Mouse (Mus musculus) lung, embryonic 15.5 days (tissue): Measurements from ENCODE around the gene Prdm2. TPM values are rescaled to one million over a fixed set of nuclear protein-coding genes. Genes with fewer than 3 reads are reported as not detected.

ENCODE experiments used
- ATAC-seq: fragments of 200-750 bp; cut with Nextera tagmentation; 2 replicates; pipeline ENCODE4 v1.8.0; 2017; ENCODE audit warnings: moderate number of reproducible peaks, borderline replicate concordance; ENCODE audit not compliant: low FRiP score, low TSS enrichment; ENCODE audit errors: extremely low read depth
- H3K27ac ChIP-seq: fragments of 300-500 bp; sonication (generic); 2 replicates; pipeline ENCODE4 v1.5.1; 2015; ENCODE audit warnings: moderate library complexity, mild to moderate bottlenecking, inconsistent platforms
- H3K27me3 ChIP-seq: fragments of 300-500 bp; sonication (generic); 2 replicates; pipeline ENCODE4 v1.6.1; 2015; ENCODE audit warnings: inconsistent platforms
- H3K36me3 ChIP-seq: fragments of 300-500 bp; sonication (generic); 2 replicates; pipeline ENCODE4 v1.6.1; 2015; ENCODE audit warnings: inconsistent platforms
- H3K4me1 ChIP-seq: fragments of 300-500 bp; sonication (generic); 2 replicates; pipeline ENCODE4 v1.6.1; 2015; ENCODE audit warnings: inconsistent platforms
- H3K4me2 ChIP-seq: fragments of 300-500 bp; sonication (generic); 2 replicates; pipeline ENCODE4 v1.6.1; 2015; ENCODE audit warnings: inconsistent platforms, mild to moderate bottlenecking, moderate library complexity
- H3K4me3 ChIP-seq: fragments of 300-500 bp; sonication (generic); 2 replicates; pipeline ENCODE4 v1.5.1; 2015; ENCODE audit warnings: mild to moderate bottlenecking, inconsistent platforms
- H3K9ac ChIP-seq: fragments of 300-500 bp; sonication (generic); 2 replicates; pipeline ENCODE4 v1.6.1; 2015; ENCODE audit warnings: inconsistent platforms
- H3K9me3 ChIP-seq: fragments of 300-500 bp; sonication (generic); 2 replicates; pipeline ENCODE4 v1.6.1; 2016; ENCODE audit warnings: inconsistent platforms
- WGBS: fragments of 180-500 bp; shearing (Covaris S2); methylation state at CpG from one replicate; pipeline ENCODE4 v1.1.7; 2015; 5-methylcytosine and 5-hydroxymethylcytosine counted together
- polyA plus RNA-seq: library from polyadenylated mRNA; unstranded; fragments of >200 nt; fragmentation: Nextera tagmentation; extraction: Ambion mirVana; gene quantifications from 2 replicates; pipeline ENCODE4 v1.2.1, GENCODE M21; 2015

Gene Prdm2
- 10.5 and 11.7 TPM in 2 replicates for polyA plus RNA-seq

DNA sequence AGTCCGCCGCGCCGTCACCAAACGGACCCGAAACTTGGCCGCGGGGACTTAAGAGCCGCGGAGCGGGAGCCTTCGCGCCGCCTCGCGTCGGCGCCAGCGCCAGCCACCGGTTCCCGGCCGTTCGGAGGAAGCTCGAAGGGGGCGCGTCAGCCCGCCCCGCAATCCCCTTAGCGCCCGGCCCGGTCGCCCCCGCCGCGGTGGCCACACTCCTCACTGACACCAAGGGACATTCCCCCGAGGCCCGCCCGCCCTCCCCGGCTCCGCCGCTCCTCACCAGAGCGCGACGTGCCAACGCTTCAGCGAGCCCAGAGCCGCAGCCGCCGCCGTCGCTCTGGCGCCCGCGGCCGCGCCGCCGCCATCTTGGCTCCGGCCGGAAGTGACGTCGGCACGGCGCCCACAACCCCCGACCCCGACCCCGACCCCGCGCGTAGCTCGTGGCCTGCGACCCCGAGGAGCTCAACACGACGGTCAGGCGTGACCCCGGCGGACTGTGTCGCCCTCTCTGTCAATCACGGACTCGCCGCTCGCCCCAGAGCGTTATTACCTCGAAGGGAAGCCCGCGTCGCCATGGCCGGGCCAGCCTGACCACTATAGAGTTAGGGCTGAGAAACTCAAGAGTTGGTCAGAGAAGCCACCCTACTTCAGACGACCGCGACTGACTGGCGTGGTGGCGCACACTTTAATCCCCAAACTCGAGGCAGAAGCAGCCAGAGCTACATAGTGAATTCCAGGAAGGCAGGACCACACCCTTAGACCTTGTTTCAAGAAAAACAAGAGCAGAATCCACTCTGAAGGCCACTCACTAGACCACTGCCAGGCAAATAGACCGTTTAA, at the start of gene Prdm2:
Gene Prdm2, minus strand, starts transcription at position 655 of the 834 bp plus-strand sequence.
- WGBS, result 2% methylated on average over 87 of the region's 96 CpGs
- peaks cover 5% of the 10 kb centered on the region for H3K4me1 ChIP-seq
- peak within 1 kb of the TSS; percentile 84 for H3K4me2 ChIP-seq
- peak; percentile 86 for ATAC-seq
- H3K27me3 ChIP-seq, result no peaks in the 10 kb centered on the region
- peak within 1 kb of the TSS; percentile 77 for H3K4me3 ChIP-seq
- peak within 1 kb of the TSS; percentile 80 for H3K9ac ChIP-seq
- H3K27ac ChIP-seq, result peak within 1 kb of the TSS; percentile 69
- H3K36me3 ChIP-seq, result no peaks in the 10 kb centered on the region
- H3K9me3 ChIP-seq, result no peaks in the 10 kb centered on the region

DNA sequence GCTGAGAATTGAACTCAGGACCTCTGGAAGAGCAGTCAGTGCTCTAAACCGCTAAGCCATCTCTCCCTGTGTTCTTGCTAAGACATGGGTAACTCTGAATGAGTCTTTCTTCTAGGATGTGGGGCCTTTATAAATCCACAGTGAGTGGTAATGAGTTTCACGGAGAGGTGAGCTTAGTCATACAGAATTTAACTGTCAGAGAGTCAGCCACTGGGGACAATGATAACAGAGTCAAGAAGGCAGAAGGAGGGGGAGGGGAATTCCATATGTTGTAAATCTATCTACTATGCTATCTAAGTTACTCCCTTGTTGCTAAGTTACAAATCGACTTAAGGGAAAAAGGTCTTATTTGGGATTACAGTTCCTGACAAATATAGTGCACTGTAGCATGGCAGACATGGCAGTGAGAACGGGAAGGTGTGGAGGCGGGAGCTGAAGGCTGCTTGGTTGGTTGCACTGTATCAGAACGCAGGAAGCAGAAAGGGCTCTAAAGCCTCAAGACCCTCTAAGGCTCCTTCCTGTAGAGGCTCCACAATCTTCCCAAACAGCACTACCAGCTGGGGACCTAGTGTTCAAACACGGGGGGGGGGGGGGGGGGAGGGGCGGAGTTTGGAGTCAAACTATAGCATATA, 47.0 kb upstream of the Prdm2 start:
- Histone ChIP-seq H3K4me2 (no peak overlapping the region), H3K9ac (no peak overlapping the region), H3K9me3 (no peaks in the 10 kb centered on the region), H3K4me3 (no peak overlapping the region), H3K4me1 (peaks cover 3% of the 10 kb centered on the region; the same call in 1 of the 2 replicates), H3K27me3 (no peaks in the 10 kb centered on the region), H3K27ac (no peak overlapping the region), H3K36me3 (no peaks in the 10 kb centered on the region)
- WGBS, result 38% methylated on average over 7 of the region's 8 CpGs
- peak; percentile 50; the same call in 1 of the 2 replicates for ATAC-seq

DNA sequence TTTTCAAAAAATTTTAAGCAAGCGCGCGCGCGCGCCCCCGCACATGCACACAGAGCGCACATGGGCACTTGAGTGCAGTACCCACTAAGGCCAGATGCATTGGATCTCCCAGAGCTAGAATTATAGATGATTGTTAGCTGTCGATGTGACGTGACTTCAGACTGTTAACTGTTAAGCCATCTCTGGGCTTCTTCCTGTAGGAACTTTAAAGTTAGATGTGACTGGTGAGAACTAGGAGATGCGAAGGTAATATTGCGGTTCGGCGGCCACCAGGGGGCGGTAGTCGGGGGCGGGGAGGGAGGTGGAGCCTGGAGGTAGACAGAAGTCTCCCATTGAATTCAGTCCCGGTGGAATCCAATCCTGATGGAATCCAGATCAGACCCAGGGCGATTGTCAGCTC, 45.7 kb upstream of the Prdm2 start:
- Histone ChIP-seq H3K4me1 (peaks cover 3% of the 10 kb centered on the region; the same call in 1 of the 2 replicates), H3K9me3 (no peaks in the 10 kb centered on the region), H3K36me3 (no peaks in the 10 kb centered on the region), H3K4me2 (peak overlapping the region; percentile 46), H3K27ac (no peak overlapping the region), H3K9ac (no peak overlapping the region), H3K4me3 (no peak overlapping the region), H3K27me3 (no peaks in the 10 kb centered on the region)
- no peak for ATAC-seq
- 37% methylated on average over 19 of the region's 19 CpGs for WGBS

DNA sequence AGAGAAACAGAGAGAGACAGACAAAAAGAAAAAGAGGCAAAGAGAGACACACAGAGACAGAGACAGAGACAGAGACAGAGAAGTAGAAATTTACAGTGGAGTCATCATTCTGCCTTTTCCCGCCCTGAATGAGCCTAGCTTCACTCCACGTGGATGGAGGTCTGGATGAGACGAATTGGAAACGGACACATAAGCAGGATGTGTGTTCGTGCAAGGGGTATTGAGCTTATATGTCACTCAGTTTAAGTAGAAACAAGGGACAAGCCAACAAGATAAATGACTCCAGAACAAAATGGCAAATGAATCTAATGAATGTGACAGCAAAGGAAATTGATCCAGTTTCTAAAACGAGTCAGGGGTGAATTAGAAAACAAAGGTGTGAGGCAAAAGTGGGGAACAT, 45.2 kb upstream of the Prdm2 start:
- 43% methylated on average over 6 of the region's 6 CpGs for WGBS
- no peak for ATAC-seq
- H3K4me3 ChIP-seq, result no peak overlapping the region
- H3K27ac ChIP-seq, result no peak overlapping the region
- H3K4me2 ChIP-seq, result peak overlapping the region; percentile 46; the same call in 1 of the 2 replicates
- peaks cover 3% of the 10 kb centered on the region; the same call in 1 of the 2 replicates for H3K4me1 ChIP-seq
- no peak overlapping the region for H3K9ac ChIP-seq
- no peaks in the 10 kb centered on the region for H3K9me3 ChIP-seq
- no peaks in the 10 kb centered on the region for H3K27me3 ChIP-seq
- H3K36me3 ChIP-seq, result no peaks in the 10 kb centered on the region

DNA sequence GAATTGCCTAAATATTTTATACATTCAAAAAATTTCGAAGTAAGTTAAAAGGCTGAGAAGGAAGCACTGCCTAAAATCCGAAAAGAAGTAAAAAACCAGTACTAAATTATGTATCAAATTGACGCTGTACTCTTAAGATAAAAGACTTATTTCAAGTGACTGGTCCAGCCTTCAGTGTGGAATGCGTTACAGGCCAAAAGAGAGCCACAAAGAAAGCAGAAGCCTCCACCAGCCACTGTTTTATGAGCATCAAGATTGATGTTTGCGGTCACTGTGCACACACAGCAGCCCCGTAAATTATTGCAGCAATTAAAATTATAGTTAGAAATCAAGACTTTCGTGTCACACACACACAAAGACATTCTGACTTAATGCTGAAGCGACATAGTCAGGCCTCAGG, 42.7 kb upstream of the Prdm2 start:
- no peak overlapping the region for H3K9ac ChIP-seq
- H3K4me3 ChIP-seq, result no peak overlapping the region
- peaks cover 3% of the 10 kb centered on the region; the same call in 1 of the 2 replicates for H3K4me1 ChIP-seq
- H3K4me2 ChIP-seq, result no peak overlapping the region
- peak overlapping the region; percentile 53 for H3K27ac ChIP-seq
- no peaks in the 10 kb centered on the region for H3K36me3 ChIP-seq
- 53% methylated on average over 8 of the region's 8 CpGs for WGBS
- H3K27me3 ChIP-seq, result no peaks in the 10 kb centered on the region
- H3K9me3 ChIP-seq, result no peaks in the 10 kb centered on the region
- no peak for ATAC-seq

DNA sequence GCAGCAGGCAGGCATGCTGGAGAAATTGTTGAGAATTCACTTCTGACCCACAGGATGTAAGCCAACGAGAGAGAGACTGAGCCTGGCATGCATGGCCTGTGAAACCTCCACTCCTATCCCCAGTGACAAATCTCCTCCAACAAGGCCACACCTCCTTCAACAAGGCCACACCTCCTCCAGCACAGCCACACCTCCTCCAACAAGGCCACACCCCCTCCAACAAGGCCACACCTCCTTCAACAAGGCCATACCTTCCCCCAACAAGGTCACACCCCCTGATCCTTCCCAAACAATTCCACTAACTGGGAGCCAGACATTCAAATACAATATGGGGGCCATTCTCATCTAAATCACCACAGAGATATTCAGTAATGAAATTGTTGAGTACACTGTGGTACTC, 40.6 kb upstream of the Prdm2 start:
- H3K9me3 ChIP-seq, result no peaks in the 10 kb centered on the region
- H3K4me3 ChIP-seq, result no peak overlapping the region
- no peak overlapping the region for H3K4me2 ChIP-seq
- no peak overlapping the region for H3K9ac ChIP-seq
- H3K4me1 ChIP-seq, result no peaks in the 10 kb centered on the region
- no peaks in the 10 kb centered on the region for H3K36me3 ChIP-seq
- no peaks in the 10 kb centered on the region for H3K27me3 ChIP-seq
- ATAC-seq, result no peak
- WGBS, result 75% methylated on average over 1 of the region's 1 CpGs
- H3K27ac ChIP-seq, result no peak overlapping the region

DNA sequence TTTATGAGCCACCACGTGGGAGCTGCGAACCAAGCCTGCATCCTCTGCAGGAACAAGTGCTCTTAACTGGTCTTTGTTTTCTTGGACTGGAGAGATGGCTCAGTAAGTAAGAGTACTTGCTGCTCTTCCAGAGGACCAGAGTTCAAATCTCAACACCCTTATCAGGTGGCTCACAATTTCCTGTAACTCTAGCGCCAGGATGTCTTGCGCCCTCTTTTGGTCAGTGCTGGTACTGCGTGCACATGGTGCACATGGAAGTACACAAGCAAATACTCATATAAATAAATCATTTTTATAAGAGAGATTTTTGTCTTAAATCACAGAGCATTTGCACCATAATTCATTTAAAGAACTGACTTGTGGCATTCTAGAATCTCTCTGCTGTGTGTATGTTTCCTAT, 35.3 kb upstream of the Prdm2 start:
- no peak overlapping the region for H3K4me2 ChIP-seq
- no peak for ATAC-seq
- no peaks in the 10 kb centered on the region for H3K4me1 ChIP-seq
- H3K9ac ChIP-seq, result no peak overlapping the region
- WGBS, result 74% methylated on average over 5 of the region's 5 CpGs
- no peak overlapping the region for H3K4me3 ChIP-seq
- H3K27me3 ChIP-seq, result no peaks in the 10 kb centered on the region
- no peak overlapping the region for H3K27ac ChIP-seq
- no peaks in the 10 kb centered on the region for H3K36me3 ChIP-seq
- H3K9me3 ChIP-seq, result no peaks in the 10 kb centered on the region

DNA sequence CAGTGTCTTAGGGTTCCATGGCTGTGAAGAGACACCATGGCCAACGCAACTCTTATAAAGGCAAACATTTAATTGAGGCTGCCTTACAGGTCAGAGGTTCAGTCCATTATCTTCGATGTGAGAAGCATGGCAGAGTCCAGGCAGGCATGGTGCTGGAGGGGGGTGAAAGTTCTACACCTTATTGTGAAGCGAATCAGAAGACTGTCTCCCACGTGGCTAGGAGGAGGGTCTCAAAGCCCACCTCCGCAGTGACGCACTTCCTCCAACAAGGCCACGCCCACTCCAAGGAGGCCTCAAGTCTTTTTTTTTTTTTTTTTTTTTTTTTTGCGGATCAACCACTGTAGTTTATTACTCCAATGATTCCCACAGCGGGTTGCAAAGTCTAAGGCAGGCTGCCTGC, 28.5 kb upstream of the Prdm2 start:
- Histone ChIP-seq H3K9ac (no peak overlapping the region), H3K9me3 (no peaks in the 10 kb centered on the region), H3K27ac (no peak overlapping the region), H3K4me2 (no peak overlapping the region), H3K4me3 (no peak overlapping the region), H3K27me3 (no peaks in the 10 kb centered on the region), H3K4me1 (peaks cover 4% of the 10 kb centered on the region; the same call in 1 of the 2 replicates), H3K36me3 (no peaks in the 10 kb centered on the region)
- ATAC-seq, result no peak
- 66% methylated on average over 9 of the region's 9 CpGs for WGBS

DNA sequence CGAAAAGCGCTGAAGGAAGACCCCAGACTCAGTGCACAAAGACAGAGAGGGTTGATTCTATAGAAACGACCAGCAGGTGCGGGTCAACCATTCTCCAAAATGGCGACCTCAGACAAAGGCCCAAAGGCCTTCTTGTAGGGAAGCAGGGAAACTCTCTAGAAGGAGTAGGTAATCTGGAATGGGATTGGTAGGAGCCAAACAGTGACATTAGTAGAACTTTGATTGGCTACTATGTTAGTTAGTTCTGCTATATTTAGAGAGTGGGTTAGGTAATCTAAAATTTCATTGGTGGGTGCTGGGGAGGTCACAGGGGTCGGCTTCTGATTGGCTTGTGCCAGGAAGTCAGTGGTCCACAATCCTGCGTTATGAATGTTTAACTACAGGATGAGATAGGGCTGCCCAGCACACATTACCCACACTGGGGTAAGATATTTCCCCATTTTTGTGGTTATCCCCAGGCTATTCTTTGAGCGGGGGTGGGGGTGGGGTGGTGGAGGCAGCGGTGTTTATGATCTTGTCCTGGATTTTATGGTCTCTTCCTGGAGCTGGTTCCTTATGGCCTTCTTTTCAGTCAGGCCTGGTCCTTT, 26.9 kb upstream of the Prdm2 start:
- Histone ChIP-seq H3K4me2 (no peak overlapping the region), H3K9ac (no peak overlapping the region), H3K27ac (no peak overlapping the region), H3K27me3 (no peaks in the 10 kb centered on the region), H3K36me3 (no peaks in the 10 kb centered on the region), H3K9me3 (no peaks in the 10 kb centered on the region), H3K4me1 (peaks cover 4% of the 10 kb centered on the region; the same call in 1 of the 2 replicates), H3K4me3 (no peak overlapping the region)
- WGBS, result 88% methylated on average over 9 of the region's 9 CpGs
- ATAC-seq, result no peak

DNA sequence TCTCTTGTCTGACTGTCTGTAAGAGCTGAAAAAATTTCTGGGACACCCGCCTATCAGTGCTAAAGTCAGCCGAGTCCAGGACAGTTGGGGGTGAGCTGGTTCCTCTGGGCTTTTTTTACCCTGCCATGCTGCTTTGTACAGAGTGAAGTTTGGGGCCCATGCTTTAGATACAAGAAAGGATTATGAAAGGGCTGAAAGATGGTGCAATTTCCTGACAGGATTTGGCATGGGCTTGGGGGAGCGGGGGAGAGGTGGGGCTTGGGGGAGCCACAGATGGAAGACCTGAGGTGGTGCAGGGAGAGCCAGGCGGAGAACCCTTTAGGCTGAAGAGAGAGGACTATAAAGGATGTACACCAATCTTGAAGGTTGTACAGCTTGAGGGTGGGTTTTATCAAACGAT, 26.3 kb upstream of the Prdm2 start:
- Histone ChIP-seq H3K4me2 (no peak overlapping the region), H3K27ac (no peak overlapping the region), H3K4me1 (peaks cover 4% of the 10 kb centered on the region; the same call in 1 of the 2 replicates), H3K27me3 (no peaks in the 10 kb centered on the region), H3K4me3 (no peak overlapping the region), H3K36me3 (no peaks in the 10 kb centered on the region), H3K9me3 (no peaks in the 10 kb centered on the region), H3K9ac (no peak overlapping the region)
- WGBS, result 92% methylated on average over 5 of the region's 5 CpGs
- no peak for ATAC-seq

DNA sequence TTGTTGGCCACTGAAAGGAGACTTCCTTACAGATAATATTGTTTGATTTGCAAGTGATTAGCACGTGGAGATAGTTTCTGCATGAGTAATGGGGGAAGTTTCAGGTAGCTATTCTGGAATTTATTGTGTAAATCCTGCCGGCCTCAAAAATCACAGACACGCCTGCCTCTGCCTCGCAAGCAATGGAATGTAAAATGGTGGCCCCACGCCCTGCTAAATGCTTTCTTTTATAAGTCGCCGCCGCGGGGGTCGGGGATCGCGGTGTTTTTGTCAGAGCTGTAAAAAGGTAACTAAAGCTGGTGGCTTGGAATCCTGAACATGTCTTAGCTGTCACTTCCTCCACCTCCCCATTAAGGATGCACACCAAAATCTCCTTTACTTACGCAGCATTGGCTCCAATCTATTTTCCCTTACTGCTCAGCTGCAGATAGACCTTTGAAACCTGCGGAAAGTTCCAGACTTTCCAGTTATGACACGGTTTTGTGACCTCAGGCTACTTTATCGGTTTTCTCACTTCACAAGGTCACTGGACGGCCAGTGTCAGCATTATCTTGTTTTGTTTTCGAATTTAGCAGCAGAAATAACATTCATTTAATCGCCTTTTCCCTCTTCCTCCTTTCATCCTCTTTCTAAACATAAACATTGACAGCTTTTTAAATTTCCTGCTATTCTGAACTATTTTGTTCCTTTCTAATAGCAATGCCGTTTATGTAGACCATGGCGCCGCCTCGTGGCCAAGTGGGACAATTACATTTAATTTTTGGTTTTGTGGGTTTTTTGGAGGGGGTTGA, 25.6 kb upstream of the Prdm2 start:
- Histone ChIP-seq H3K4me2 (peak overlapping the region; percentile 48), H3K27me3 (no peaks in the 10 kb centered on the region), H3K4me1 (peaks cover 4% of the 10 kb centered on the region; the same call in 1 of the 2 replicates), H3K27ac (no peak overlapping the region), H3K9me3 (no peaks in the 10 kb centered on the region), H3K4me3 (peak overlapping the region; percentile 17), H3K9ac (no peak overlapping the region), H3K36me3 (no peaks in the 10 kb centered on the region)
- WGBS, result 16% methylated on average over 23 of the region's 23 CpGs
- ATAC-seq, result no peak
